Mouse (Mus musculus) layer of hippocampus, adult 9-10 months (tissue): ENCODE measurements around the gene Vegfd.

ENCODE experiments used
- DNase-seq: peaks from one replicate; pipeline ENCODE4 v3.0.0; 2022; ENCODE audit warnings: low spot score

Vegfd gene

DNA sequence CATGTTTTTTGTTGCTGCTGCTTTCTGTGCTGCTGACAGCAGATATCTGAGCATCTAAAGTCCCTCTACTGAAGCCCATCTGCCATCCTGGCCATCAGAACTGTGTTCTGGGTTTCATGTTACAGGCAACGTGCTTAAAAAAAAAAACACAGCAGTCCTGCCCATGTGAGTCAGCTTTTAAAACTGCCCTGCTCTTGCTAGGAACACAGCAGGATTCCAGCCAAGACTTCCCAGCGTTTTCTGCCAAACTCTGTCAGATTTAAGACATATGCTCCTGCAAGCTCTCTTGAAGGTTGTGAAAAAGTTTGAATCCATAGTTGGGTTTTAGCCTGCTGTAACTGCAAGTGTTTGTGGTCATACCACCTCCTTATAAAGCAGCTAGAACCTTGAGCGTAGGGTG lies at the start of gene Vegfd:
Gene Vegfd (plus strand): TSS at position 298 of the 400 bp plus-strand sequence.
- no peak for DNase-seq

DNA sequence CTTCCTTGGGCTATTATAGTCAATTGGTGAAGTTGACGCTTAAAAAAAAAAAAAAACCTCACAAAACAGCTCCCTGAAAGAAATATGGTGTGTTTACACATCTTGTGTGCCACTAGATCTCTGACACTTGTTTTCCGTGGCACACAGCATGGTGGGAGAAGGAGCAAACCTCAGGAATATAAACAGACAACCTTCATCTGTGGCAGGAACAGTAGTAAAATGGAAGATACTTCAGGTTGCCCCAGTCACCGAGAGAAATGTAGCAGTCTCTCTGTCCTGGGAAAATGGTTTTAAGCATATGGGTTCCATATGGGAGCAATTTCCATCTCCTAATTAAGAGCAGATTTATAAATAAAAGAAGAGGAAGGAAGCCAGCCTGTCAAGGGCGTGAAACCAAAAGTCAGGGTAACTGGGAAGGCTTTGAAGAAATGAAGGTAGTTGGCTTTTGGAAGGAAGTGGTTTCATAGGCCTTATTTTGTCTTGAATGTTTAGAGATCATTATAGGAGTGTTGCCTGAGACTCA lies 49.7 kb upstream of the Vegfd start:
- DNase-seq: no peak

DNA sequence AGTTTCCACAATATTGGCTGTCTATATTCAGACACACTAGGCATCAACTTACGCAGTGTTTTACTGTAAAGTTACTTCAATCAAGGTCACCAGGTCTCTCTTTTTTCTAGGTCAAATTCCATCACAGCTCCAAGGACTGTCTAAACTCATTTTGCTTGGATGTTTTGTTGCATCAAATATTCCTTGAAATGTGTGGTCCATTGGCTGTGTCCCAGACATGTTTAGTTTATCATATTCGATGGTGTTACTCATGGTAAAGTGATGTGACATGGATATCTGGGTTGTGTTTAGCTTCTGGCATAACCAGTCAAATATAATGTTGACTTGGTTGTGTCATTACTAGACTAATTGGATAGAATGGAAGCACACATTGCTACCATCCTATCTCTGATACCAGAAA lies 42.8 kb upstream of the Vegfd start:
- DNase-seq: no peak

DNA sequence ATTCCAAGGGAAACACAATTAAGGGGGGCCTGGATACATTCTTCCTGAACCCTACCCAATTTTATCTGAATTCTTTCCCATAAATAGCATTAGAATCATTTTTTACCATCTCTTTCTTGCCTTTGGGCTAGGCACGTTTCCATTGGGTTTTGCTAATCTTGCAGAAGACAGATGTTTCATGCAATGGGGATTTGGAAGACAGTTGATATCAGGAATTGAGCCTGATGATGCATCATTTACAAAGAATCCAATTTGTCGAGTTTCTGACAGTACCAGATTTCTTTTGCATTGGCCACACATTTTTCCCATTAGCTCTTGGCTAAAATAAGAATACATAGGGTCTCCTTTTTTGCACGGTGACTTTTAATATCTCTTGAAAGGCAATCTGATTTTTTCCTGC lies 42.4 kb upstream of the Vegfd start:
- DNase-seq: no peak

DNA sequence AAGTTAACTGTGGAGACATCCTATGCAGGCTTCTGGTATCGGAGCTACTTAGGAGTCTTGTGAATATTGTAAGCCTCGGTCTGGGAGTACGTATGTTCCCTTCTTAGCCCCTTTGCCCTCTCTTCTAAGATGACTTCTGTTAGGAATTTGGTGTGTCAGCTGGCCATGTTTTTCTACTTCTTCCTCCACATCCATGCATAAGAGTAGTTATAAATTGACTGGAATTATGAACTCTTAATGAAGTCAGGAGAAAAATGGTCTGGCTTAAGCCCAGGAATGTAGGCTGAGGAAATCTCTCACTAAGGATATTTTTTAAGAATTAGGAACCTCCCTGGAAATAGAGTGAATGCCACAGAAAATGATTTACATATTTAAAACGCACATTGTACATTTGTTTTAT lies 34.6 kb upstream of the Vegfd start:
- no peak for DNase-seq

- DNase-seq: no peak
Observed at GRCm38 (mm10) chrX:164345359-164345938, 27.7 kb upstream of the Vegfd start.

DNA sequence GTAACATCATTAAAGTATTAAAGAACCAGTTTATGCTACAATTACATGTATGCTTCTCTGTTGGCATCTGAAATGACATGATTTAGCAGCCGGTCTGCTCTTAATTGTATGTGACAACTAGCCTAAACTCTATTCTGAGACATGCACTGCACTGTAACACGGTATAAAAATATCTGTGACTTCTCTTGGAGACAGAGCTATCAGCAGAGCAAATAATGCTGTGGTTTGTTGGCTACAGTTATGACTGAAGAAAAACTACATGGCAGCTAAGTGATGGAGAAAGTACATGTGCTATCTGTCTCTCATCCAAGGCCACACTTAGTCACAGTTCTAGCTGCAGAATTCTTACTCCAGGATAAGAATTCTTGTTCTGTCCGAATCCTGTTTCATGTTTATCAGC lies 24.2 kb upstream of the Vegfd start:
- DNase-seq: no peak

- DNase-seq: no peak
Observed at GRCm38 (mm10) chrX:164365153-164365865, 7.9 kb upstream of the Vegfd start.

DNA sequence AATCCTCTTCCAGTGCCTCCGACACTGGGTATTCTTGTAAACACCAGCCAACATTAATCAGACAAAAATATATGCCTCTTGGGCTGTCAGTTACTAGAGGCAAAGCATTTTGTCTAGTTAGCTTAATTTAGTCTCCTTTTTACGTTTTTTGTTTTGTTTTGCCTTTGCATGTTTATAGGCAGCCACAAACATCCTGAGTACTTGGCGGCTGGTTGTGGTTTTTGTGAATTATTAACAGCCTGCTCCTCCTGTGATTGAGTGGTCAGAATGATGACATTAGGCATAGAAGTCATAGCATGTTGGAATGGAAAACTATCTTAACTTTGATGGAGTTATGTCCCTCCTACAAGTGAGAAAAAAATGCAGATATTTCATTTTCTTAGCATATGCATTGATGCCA lies 2.6 kb upstream of the Vegfd start:
- no peak for DNase-seq

DNA sequence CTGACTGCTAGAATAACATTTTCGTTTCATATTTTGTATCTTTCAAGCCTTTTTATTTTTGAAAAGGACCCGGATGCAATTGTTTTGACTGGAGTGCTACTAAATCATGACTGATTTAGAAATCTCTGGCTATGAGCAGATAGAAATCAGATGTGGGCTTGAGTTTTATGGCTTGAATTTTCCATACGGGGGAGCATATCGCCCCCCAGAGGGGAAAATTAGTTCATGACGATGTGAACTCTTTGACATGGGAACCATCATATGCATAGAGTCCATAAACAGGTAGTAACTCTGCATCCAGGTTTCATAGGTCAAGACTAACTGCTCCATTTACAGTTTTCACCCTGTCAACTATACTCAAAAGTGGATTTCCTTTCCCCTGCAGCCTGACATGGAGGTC lies 1.4 kb downstream of the Vegfd start:
- DNase-seq: no peak

DNA sequence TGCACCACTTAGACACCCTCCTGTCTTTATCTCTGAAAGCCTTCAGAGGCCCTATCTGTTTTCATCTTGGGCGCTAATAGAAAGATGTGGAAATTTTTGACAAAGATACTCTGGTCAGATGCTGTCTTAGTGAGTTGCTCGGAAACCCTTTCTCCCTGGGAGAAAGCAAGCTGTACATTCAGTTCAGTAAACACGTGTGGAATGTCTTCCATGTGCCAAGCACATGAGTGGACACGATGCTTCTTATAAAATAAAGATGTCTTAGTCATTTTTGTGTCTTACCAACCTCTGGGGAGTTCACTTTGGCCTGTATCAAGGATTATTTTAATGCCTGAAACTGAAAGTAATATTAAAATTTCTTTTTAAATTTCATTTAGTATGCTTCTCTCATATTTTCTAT lies 6.5 kb downstream of the Vegfd start:
- no peak for DNase-seq

GRCm38 (mm10) chrX:164381618-164382408 lies 8.6 kb downstream of the Vegfd start:
- DNase-seq: no peak

GRCm38 (mm10) chrX:164394091-164394490 lies 20.9 kb downstream of the Vegfd start:
- no peak for DNase-seq

- DNase-seq: no peak
Observed at GRCm38 (mm10) chrX:164398456-164398855, 25.3 kb downstream of the Vegfd start.

DNA sequence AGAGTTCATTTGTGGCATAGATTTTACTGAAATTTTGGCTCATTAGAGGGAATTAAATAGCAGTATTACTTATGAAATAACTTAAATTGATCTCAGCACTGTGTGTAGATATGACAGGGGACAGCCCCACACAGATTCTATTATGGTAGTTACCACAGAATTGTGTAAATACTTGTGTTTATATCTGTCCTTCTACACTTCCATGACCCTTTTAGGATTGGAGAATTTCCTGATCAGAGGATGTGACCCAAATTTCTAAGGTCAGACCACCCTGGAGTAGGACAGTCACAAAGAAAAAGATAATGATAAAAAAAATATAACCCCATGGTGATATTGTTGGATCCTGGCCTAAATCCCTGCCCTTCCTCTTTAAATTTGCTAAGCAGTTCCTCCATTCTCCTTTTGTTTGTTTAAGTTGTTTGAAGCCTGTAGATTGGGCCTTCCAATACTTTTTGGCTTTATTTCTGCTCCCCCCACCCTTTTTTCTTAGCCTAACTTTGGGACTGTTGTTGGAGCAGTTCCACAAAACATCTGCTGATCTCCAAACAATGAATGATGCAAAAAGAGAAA lies 32.0 kb downstream of the Vegfd start:
- DNase-seq: no peak

- DNase-seq: no peak
Observed at GRCm38 (mm10) chrX:164406133-164407022, 33.2 kb downstream of the Vegfd start.

- no peak for DNase-seq
Observed at GRCm38 (mm10) chrX:164408301-164408927, 35.2 kb downstream of the Vegfd start.

GRCm38 (mm10) chrX:164410562-164410961 lies 37.4 kb downstream of the Vegfd start:
- DNase-seq: no peak

DNA sequence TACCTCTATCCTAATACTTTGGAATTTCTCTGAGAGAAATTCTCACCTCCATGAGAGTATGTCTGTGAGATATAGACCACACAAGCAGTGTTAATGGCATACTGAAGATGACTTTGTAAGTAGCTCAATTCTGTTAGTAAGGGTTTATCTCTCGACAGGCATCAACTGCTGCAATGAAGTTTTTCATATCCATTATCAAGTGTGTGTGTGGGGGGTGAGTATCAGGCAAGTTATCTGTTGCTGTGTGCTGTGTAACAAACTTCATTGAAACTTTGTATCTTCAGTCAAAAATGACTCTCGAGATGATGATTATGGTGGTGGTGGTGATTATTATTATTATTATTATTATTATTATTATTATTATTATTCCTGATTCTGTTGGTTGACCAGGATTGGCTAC lies 43.6 kb downstream of the Vegfd start:
- no peak for DNase-seq

DNA sequence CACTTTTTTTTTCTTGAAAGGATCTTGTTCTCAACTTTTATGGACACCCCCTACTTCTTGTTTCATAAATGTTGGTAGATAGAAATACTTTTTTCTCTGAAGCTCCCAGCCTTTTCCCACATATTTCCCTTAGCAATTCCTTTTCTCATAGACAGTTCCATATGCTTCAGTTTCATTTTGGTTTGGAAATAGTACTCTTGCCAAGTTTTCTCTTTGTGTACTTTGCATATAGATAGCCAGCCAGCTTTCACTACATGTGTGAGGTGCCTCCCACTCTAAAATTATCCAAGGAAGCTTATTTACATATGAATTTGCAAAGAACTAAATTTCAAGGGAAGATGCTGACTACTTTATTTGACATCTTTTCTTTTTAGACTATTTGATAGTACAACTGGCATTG lies 44.8 kb downstream of the Vegfd start:
- no peak for DNase-seq

- DNase-seq: peak; percentile 76
Observed at GRCm38 (mm10) chrX:164419471-164419939, 46.3 kb downstream of the Vegfd start, which contains the start of gene Piga. Piga (plus strand) TSS chrX:164419787.
